Mouse (Mus musculus) myocyte (in vitro differentiated cells): ENCODE results near the gene Stxbp3.

Experiments
- CEBPB ChIP-seq: IDR thresholded peaks from 2 replicates; pipeline ENCODE4 v1.6.1; 2011; ENCODE audit warnings: mild to moderate bottlenecking, moderate library complexity; ENCODE audit not compliant: poor library complexity, insufficient read depth, severe bottlenecking
- E2F4 ChIP-seq: IDR thresholded peaks from one replicate; pipeline ENCODE4 v1.6.1; 2011; ENCODE audit warnings: mild to moderate bottlenecking, control low read depth, moderate library complexity; ENCODE audit not compliant: insufficient read depth
- MAX ChIP-seq: IDR thresholded peaks from one replicate; pipeline ENCODE4 v1.6.1; 2011; ENCODE audit warnings: low read depth, mild to moderate bottlenecking, control low read depth
- MYOD1 ChIP-seq, 3 experiments: IDR thresholded peaks; one replicate each; pipeline ENCODE4 v1.6.1; 2011; ENCODE audit warnings: control low read depth in 2 of 3, low read depth in 2 of 3, mild to moderate bottlenecking in 2 of 3, moderate library complexity in 1 of 3; ENCODE audit not compliant: insufficient read length in 2 of 3, control insufficient read depth in 1 of 3
- MYOG ChIP-seq, 3 experiments: IDR thresholded peaks; one replicate each; pipeline ENCODE4 v1.6.1; 2011; ENCODE audit warnings: control low read depth in 2 of 3, low read depth in 2 of 3, mild to moderate bottlenecking in 2 of 3; ENCODE audit not compliant: insufficient read length in 2 of 3, control insufficient read depth in 1 of 3, insufficient read depth in 1 of 3
- POLR2A ChIP-seq: IDR thresholded peaks from one replicate; pipeline ENCODE4 v1.6.1; 2011; ENCODE audit warnings: low read depth, mild to moderate bottlenecking, control low read depth, moderate library complexity; ENCODE audit not compliant: insufficient read length
- POLR2AphosphoS2 ChIP-seq: IDR thresholded peaks from one replicate; pipeline ENCODE4 v1.6.1; 2011; ENCODE audit warnings: low read depth, control low read depth; ENCODE audit not compliant: insufficient read length
- REST ChIP-seq: IDR thresholded peaks from one replicate; pipeline ENCODE4 v1.6.1; 2011; ENCODE audit warnings: mild to moderate bottlenecking, control low read depth, moderate library complexity; ENCODE audit not compliant: insufficient read depth, insufficient read length
- SRF ChIP-seq: IDR thresholded peaks from one replicate; pipeline ENCODE4 v1.6.1; 2011; ENCODE audit warnings: low read depth; ENCODE audit not compliant: control insufficient read depth, insufficient read length
- TCF12 ChIP-seq: IDR thresholded peaks from one replicate; pipeline ENCODE4 v1.6.1; 2011; ENCODE audit warnings: mild to moderate bottlenecking, control low read depth; ENCODE audit not compliant: poor library complexity, insufficient read depth, severe bottlenecking
- USF1 ChIP-seq: IDR thresholded peaks from one replicate; pipeline ENCODE4 v1.6.1; 2011; ENCODE audit warnings: low read depth, mild to moderate bottlenecking, control low read depth, moderate library complexity

GRCm38 (mm10) chr3:108865129-108865528 is 24.8 kb upstream of the Stxbp3 start:
- TF ChIP-seq POLR2A = no peak
- TF ChIP-seq MYOG (IDR thresholded peaks at IDR 0.05; ENCODE audit: control insufficient read depth in 1 of 3, insufficient read depth in 1 of 3, insufficient read length in 2 of 3, low read depth in 2 of 3) = no peak
- no peak for TF ChIP-seq USF1
- no peak for TF ChIP-seq MAX
- TF ChIP-seq TCF12 = no peak
- no peak for TF ChIP-seq SRF
- no peak for TF ChIP-seq POLR2AphosphoS2
- no peak for TF ChIP-seq E2F4
- TF ChIP-seq MYOD1 (IDR thresholded peaks at IDR 0.05; ENCODE audit: control insufficient read depth in 1 of 3, insufficient read length in 2 of 3, low read depth in 2 of 3) = no peak
- no peak for TF ChIP-seq CEBPB
- TF ChIP-seq REST = no peak
